Mouse (Mus musculus) MEL (cell line): ENCODE measurements at regions not wholly inside any gene's neighbourhood (a gene's known extent, or its start where the extent isn't known, plus 50 kb on each side); places are given as distances from the start of the nearest gene placed in this dataset.

ENCODE experiments used
- DNase-seq: peaks from one replicate; pipeline ENCODE4 v3.0.0; 2011; ENCODE audit warnings: low read depth, low spot score
- H3K27ac ChIP-seq: 2 replicates; pipeline ENCODE4 v1.5.1; 2012; ENCODE audit warnings: low read depth, mild to moderate bottlenecking, control low read depth, low read length, moderate library complexity; ENCODE audit not compliant: control insufficient read depth
- H3K27me3 ChIP-seq, 2 experiments: fragments of 150-350 bp in 1 of 2; sonication (generic) in 1 of 2; 2 replicates each; pipeline ENCODE4 v1.6.1; 2012; ENCODE audit warnings: low read length in 2 of 2, mild to moderate bottlenecking in 2 of 2, improper control_type of control experiment in 1 of 2, moderate library complexity in 1 of 2; ENCODE audit not compliant: insufficient read depth in 2 of 2, control insufficient read depth in 1 of 2
- H3K36me3 ChIP-seq, 2 experiments: 2 replicates each; pipeline ENCODE4 v1.6.1; 2012 to 2014; ENCODE audit warnings: low read length in 2 of 2, improper control_type of control experiment in 1 of 2, inconsistent platforms in 1 of 2, mild to moderate bottlenecking in 1 of 2; ENCODE audit not compliant: insufficient read depth in 2 of 2, control insufficient read depth in 1 of 2
- H3K4me1 ChIP-seq, 2 experiments: fragments of 150-350 bp in 1 of 2; sonication (generic) in 1 of 2; 2 replicates each; pipeline ENCODE4 v1.6.1; 2012; ENCODE audit warnings: low read length in 2 of 2, improper control_type of control experiment in 1 of 2, mild to moderate bottlenecking in 1 of 2; ENCODE audit not compliant: insufficient read depth in 2 of 2, control insufficient read depth in 1 of 2
- H3K4me3 ChIP-seq, 2 experiments: fragments of 150-350 bp in 1 of 2; sonication (generic) in 1 of 2; 2 replicates each; pipeline ENCODE4 v1.5.1; 2012; ENCODE audit warnings: low read depth in 2 of 2, low read length in 2 of 2, mild to moderate bottlenecking in 2 of 2, moderate library complexity in 2 of 2, control low read depth in 1 of 2, improper control_type of control experiment in 1 of 2; ENCODE audit not compliant: control insufficient read depth in 1 of 2, insufficient read depth in 1 of 2
- H3K79me2 ChIP-seq: 2 replicates; pipeline ENCODE4 v1.6.1; 2012; ENCODE audit warnings: mild to moderate bottlenecking, low read length, moderate library complexity; ENCODE audit not compliant: control insufficient read depth, poor library complexity, insufficient read depth
- H3K9ac ChIP-seq: 2 replicates; pipeline ENCODE4 v1.6.1; 2012; ENCODE audit warnings: low read depth, mild to moderate bottlenecking, control low read depth, low read length, moderate library complexity; ENCODE audit not compliant: control insufficient read depth, poor library complexity, severe bottlenecking
- H3K9me3 ChIP-seq: fragments of 150-350 bp; sonication (generic); replicated peaks from 2 replicates; pipeline ENCODE4 v1.6.1; 2012; ENCODE audit warnings: mild to moderate bottlenecking, low read length, improper control_type of control experiment, moderate library complexity; ENCODE audit not compliant: insufficient read depth
- CHD1 ChIP-seq: IDR thresholded peaks from 2 replicates; pipeline ENCODE4 v1.6.1; 2012; ENCODE audit warnings: low read depth, mild to moderate bottlenecking, inconsistent platforms, low read length, improper control_type of control experiment
- CTCF ChIP-seq, 3 experiments: IDR thresholded peaks in 2 of 3; conservative IDR thresholded peaks in 1 of 3; 2 replicates each; pipeline ENCODE4 v1.5.1; 2011 to 2012; ENCODE audit warnings: low read length in 3 of 3, low read depth in 2 of 3, mild to moderate bottlenecking in 2 of 3, improper control_type of control experiment in 1 of 3, inconsistent platforms in 1 of 3, mixed read lengths in 1 of 3, moderate library complexity in 1 of 3; ENCODE audit not compliant: control insufficient read depth in 1 of 3, insufficient read depth in 1 of 3, poor library complexity in 1 of 3, severe bottlenecking in 1 of 3
- E2F4 ChIP-seq: IDR thresholded peaks from 2 replicates; pipeline ENCODE4 v1.6.1; 2011; ENCODE audit warnings: low read depth, low read length, improper control_type of control experiment, borderline replicate concordance
- ELF1 ChIP-seq: IDR thresholded peaks from 2 replicates; pipeline ENCODE4 v1.6.1; 2014; ENCODE audit warnings: low read depth, mild to moderate bottlenecking, inconsistent platforms, low read length, improper control_type of control experiment, moderate library complexity
- EP300 ChIP-seq, 2 experiments: IDR thresholded peaks; 2 replicates each; pipeline ENCODE4 v1.6.1; 2011; ENCODE audit warnings: improper control_type of control experiment in 2 of 2, low read length in 2 of 2, low read depth in 1 of 2, mild to moderate bottlenecking in 1 of 2
- GATA1 ChIP-seq: IDR thresholded peaks from 2 replicates; pipeline ENCODE4 v1.6.1; 2011; ENCODE audit warnings: low read depth, low read length, improper control_type of control experiment
- HCFC1 ChIP-seq: IDR thresholded peaks from 2 replicates; pipeline ENCODE4 v1.6.1; 2012; ENCODE audit warnings: low read depth, mild to moderate bottlenecking, inconsistent platforms, low read length, improper control_type of control experiment, moderate library complexity
- JUND ChIP-seq: IDR thresholded peaks from 2 replicates; pipeline ENCODE4 v1.6.1; 2011; ENCODE audit warnings: low read depth, mild to moderate bottlenecking, improper control_type of control experiment, low read length
- MEF2A ChIP-seq: IDR thresholded peaks from 2 replicates; pipeline ENCODE4 v1.6.1; 2014; ENCODE audit warnings: low read depth, mild to moderate bottlenecking, inconsistent platforms, low read length, improper control_type of control experiment; ENCODE audit not compliant: poor library complexity, insufficient replicate concordance, severe bottlenecking; ENCODE audit errors: extremely low read depth
- MXI1 ChIP-seq: IDR thresholded peaks from 2 replicates; pipeline ENCODE4 v1.6.1; 2011; ENCODE audit warnings: mild to moderate bottlenecking, low read depth, low read length, improper control_type of control experiment
- MYB ChIP-seq: IDR thresholded peaks from 2 replicates; pipeline ENCODE4 v1.6.1; 2011; ENCODE audit warnings: mild to moderate bottlenecking, low read depth, low read length, improper control_type of control experiment
- NELFE ChIP-seq: IDR thresholded peaks from 2 replicates; pipeline ENCODE4 v1.6.1; 2011; ENCODE audit warnings: low read depth, low read length, improper control_type of control experiment
- NRF1 ChIP-seq: IDR thresholded peaks from 2 replicates; pipeline ENCODE4 v1.6.1; 2014; ENCODE audit warnings: low read depth, mild to moderate bottlenecking, inconsistent platforms, low read length, improper control_type of control experiment, moderate library complexity; ENCODE audit not compliant: poor library complexity, insufficient read depth, severe bottlenecking
- RAD21 ChIP-seq: IDR thresholded peaks from 2 replicates; pipeline ENCODE4 v1.6.1; 2011; ENCODE audit warnings: mild to moderate bottlenecking, low read depth, low read length, improper control_type of control experiment
- RCOR1 ChIP-seq: IDR thresholded peaks from 2 replicates; pipeline ENCODE4 v1.6.1; 2012; ENCODE audit warnings: low read depth, mild to moderate bottlenecking, inconsistent platforms, low read length, improper control_type of control experiment
- SIN3A ChIP-seq: IDR thresholded peaks from 2 replicates; pipeline ENCODE4 v1.6.1; 2012; ENCODE audit warnings: low read length, improper control_type of control experiment, inconsistent platforms
- SMC3 ChIP-seq: IDR thresholded peaks from 2 replicates; pipeline ENCODE4 v1.6.1; 2011; ENCODE audit warnings: low read depth, low read length, improper control_type of control experiment
- TCF12 ChIP-seq: IDR thresholded peaks from 2 replicates; pipeline ENCODE4 v1.6.1; 2014; ENCODE audit warnings: low read depth, mild to moderate bottlenecking, inconsistent platforms, low read length, improper control_type of control experiment, moderate library complexity
- UBTF ChIP-seq: IDR thresholded peaks from 2 replicates; pipeline ENCODE4 v1.6.1; 2012; ENCODE audit warnings: low read depth, mild to moderate bottlenecking, inconsistent platforms, low read length, improper control_type of control experiment, moderate library complexity, borderline replicate concordance; ENCODE audit not compliant: insufficient read depth
- USF2 ChIP-seq, 2 experiments: IDR thresholded peaks; 2 replicates each; pipeline ENCODE4 v1.6.1; 2011 to 2012; ENCODE audit warnings: improper control_type of control experiment in 2 of 2, low read length in 2 of 2, borderline replicate concordance in 1 of 2, inconsistent platforms in 1 of 2, low read depth in 1 of 2, mild to moderate bottlenecking in 1 of 2; ENCODE audit not compliant: insufficient read depth in 1 of 2
- ZC3H11A ChIP-seq: IDR thresholded peaks from 2 replicates; pipeline ENCODE4 v1.6.1; 2012; ENCODE audit warnings: low read depth, mild to moderate bottlenecking, inconsistent platforms, low read length, improper control_type of control experiment
- ZMIZ1 ChIP-seq: IDR thresholded peaks from 2 replicates; pipeline ENCODE4 v1.6.1; 2012; ENCODE audit warnings: low read depth, mild to moderate bottlenecking, inconsistent platforms, low read length, improper control_type of control experiment, moderate library complexity

DNA sequence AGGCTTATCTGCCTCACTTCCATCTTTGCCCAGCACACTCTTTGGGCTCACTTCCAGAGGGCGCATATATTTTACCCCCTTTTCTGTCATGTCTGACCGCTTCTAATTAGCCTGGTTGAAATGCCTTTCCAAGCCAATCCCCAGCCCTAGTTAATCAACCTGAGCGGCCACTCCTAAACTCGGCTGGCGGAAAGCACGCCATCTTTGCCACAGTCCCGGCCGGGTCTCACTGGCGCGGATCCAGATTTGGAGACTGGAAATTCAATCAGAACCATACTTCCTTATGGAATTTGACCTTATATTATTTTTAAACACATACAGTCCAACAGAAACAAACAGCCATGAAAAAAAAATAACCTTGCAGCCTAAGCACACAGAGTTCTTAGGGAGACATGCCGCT lies 94.2 kb downstream of the Tbx4 start:
- H3K9me3 ChIP-seq, result no peaks in the 10 kb centered on the region
- H3K27ac ChIP-seq, result no peak overlapping the region
- TF ChIP-seq ELF1 (no peak), JUND (no peak), USF2 (IDR thresholded peaks at IDR 0.05; ENCODE audit: borderline replicate concordance in 1 of 2, insufficient read depth in 1 of 2, low read depth in 1 of 2, low read length in 2 of 2) (no peak), SIN3A (no peak)
- H3K9ac ChIP-seq, result no peak overlapping the region
- H3K36me3 ChIP-seq, result no peaks in the 10 kb centered on the region
- peaks cover 0 to 3% of the 10 kb centered on the region in 2 experiments; a peak in 3 of 4 replicates for H3K27me3 ChIP-seq
- no peaks in the 10 kb centered on the region for H3K79me2 ChIP-seq
- no peaks in the 10 kb centered on the region for H3K4me1 ChIP-seq
- no peak overlapping the region for H3K4me3 ChIP-seq
- DNase-seq, result no peak

DNA sequence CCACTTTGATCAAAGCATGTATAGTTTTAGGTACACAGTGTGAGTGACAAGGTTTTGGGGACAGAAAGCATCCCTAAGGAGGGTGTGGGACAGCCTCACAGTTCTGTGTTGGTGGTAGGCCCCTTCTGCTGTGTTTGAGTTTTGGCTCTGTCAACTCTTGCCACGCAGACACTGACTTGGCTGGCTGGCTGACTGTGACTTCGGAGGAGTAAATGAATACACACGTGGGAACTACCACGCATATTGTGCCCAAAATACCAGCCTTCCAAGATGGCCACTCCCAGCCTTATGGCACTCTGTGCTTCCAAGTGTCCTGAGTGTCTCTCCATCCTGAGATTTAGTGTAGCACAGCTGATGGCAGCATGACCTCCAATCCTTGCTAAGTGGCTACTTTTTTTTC lies 95.3 kb downstream of the Tbx4 start:
- DNase-seq, result no peak
- H3K36me3 ChIP-seq, result no peaks in the 10 kb centered on the region
- peaks cover 0 to 6% of the 10 kb centered on the region in 2 experiments; a peak in 3 of 4 replicates for H3K27me3 ChIP-seq
- H3K4me1 ChIP-seq, result no peaks in the 10 kb centered on the region
- no peaks in the 10 kb centered on the region for H3K79me2 ChIP-seq
- no peak overlapping the region for H3K4me3 ChIP-seq
- no peaks in the 10 kb centered on the region for H3K9me3 ChIP-seq
- TF ChIP-seq GATA1, result no peak
- TF ChIP-seq ZC3H11A, result no peak
- no peak for TF ChIP-seq HCFC1
- no peak for TF ChIP-seq CTCF (IDR thresholded peaks at IDR 0.05 in 2 of 3, conservative IDR thresholded peaks at IDR 0.05 in 1 of 3; ENCODE audit: control insufficient read depth in 1 of 3, insufficient read depth in 1 of 3, low read depth in 2 of 3, low read length in 3 of 3, poor library complexity in 1 of 3, severe bottlenecking in 1 of 3)
- TF ChIP-seq RCOR1, result no peak
- TF ChIP-seq CHD1, result no peak
- no peak for TF ChIP-seq UBTF
- TF ChIP-seq RAD21, result no peak
- TF ChIP-seq SMC3, result no peak
- no peak for TF ChIP-seq TCF12
- no peak for TF ChIP-seq E2F4
- TF ChIP-seq NRF1, result no peak
- TF ChIP-seq MYB, result no peak
- TF ChIP-seq EP300 (IDR thresholded peaks at IDR 0.05; ENCODE audit: low read depth in 1 of 2, low read length in 2 of 2), result no peak
- no peak for TF ChIP-seq NELFE
- TF ChIP-seq MEF2A, result no peak
- no peak for TF ChIP-seq MXI1
- no peak for TF ChIP-seq ZMIZ1
- H3K27ac ChIP-seq, result no peak overlapping the region
- H3K9ac ChIP-seq, result no peak overlapping the region
